Mouse (Mus musculus): ENCODE measurements around the gene Nxnl1. TPM values are rescaled to one million over a fixed set of nuclear protein-coding genes. Genes with fewer than 3 reads are reported as not detected.

The Nxnl1 gene
- polyA plus RNA-seq, 1 experiment from 2014 or later: not detected

Other genes with a start within 250 kb of the Nxnl1 start
- 106 and 108 TPM in 2 replicates for gene Use1, start 199.8 kb downstream of the Nxnl1 start, polyA plus RNA-seq (2014; fragmentation: Nextera tagmentation; extraction: Ambion mirVana)
- gene Ocel1, start 195.3 kb downstream of the Nxnl1 start, polyA plus RNA-seq (2014; fragmentation: Nextera tagmentation; extraction: Ambion mirVana): 3.8 TPM in 2 replicates
- 52.7 and 65.5 TPM in 2 replicates for gene Nr2f6, start 184.6 kb downstream of the Nxnl1 start, polyA plus RNA-seq (2014; fragmentation: Nextera tagmentation; extraction: Ambion mirVana)
- 8.6 and 9.6 TPM in 2 replicates for gene Ushbp1, start 170.8 kb downstream of the Nxnl1 start, polyA plus RNA-seq (2014; fragmentation: Nextera tagmentation; extraction: Ambion mirVana)
- gene Babam1, start 169.7 kb downstream of the Nxnl1 start, polyA plus RNA-seq (2014; fragmentation: Nextera tagmentation; extraction: Ambion mirVana): 92.2 and 94.2 TPM in 2 replicates
- 30.9 and 39.8 TPM in 2 replicates for gene Ankle1, start 160.6 kb downstream of the Nxnl1 start, polyA plus RNA-seq (2014; fragmentation: Nextera tagmentation; extraction: Ambion mirVana)
- 28.4 and 30.0 TPM in 2 replicates for gene Abhd8, start 102.9 kb downstream of the Nxnl1 start, polyA plus RNA-seq (2014; fragmentation: Nextera tagmentation; extraction: Ambion mirVana)
- gene Mrpl34, start 101.6 kb downstream of the Nxnl1 start, polyA plus RNA-seq (2014; fragmentation: Nextera tagmentation; extraction: Ambion mirVana): 139 and 154 TPM in 2 replicates
- gene Dda1, start 97.4 kb downstream of the Nxnl1 start, polyA plus RNA-seq (2014; fragmentation: Nextera tagmentation; extraction: Ambion mirVana): 94.8 and 98.9 TPM in 2 replicates
- 2.3 TPM in 2 replicates for gene Ano8, start 80.6 kb downstream of the Nxnl1 start, polyA plus RNA-seq (2014; fragmentation: Nextera tagmentation; extraction: Ambion mirVana)
- gene Gtpbp3, start 78.5 kb downstream of the Nxnl1 start, polyA plus RNA-seq (2014; fragmentation: Nextera tagmentation; extraction: Ambion mirVana): 7.1 and 7.2 TPM in 2 replicates
- 67.1 and 67.5 TPM in 2 replicates for gene Plvap, start 54.8 kb downstream of the Nxnl1 start, polyA plus RNA-seq (2014; fragmentation: Nextera tagmentation; extraction: Ambion mirVana)
- gene Ccdc194, start 40.9 kb downstream of the Nxnl1 start, polyA plus RNA-seq (2014; fragmentation: Nextera tagmentation; extraction: Ambion mirVana): 0.41 and 0.58 TPM in 2 replicates
- gene Bst2, start 29.1 kb downstream of the Nxnl1 start, polyA plus RNA-seq (2014; fragmentation: Nextera tagmentation; extraction: Ambion mirVana): 7.6 and 10.9 TPM in 2 replicates
- gene Mvb12a, start 23.7 kb downstream of the Nxnl1 start, polyA plus RNA-seq (2014; fragmentation: Nextera tagmentation; extraction: Ambion mirVana): 103 and 105 TPM in 2 replicates
- 1.4 and 1.9 TPM in 2 replicates for gene Tmem221, start 7.7 kb downstream of the Nxnl1 start, polyA plus RNA-seq (2014; fragmentation: Nextera tagmentation; extraction: Ambion mirVana)
- 28.2 and 29.4 TPM in 2 replicates for gene Slc27a1, start 2.3 kb upstream of the Nxnl1 start, polyA plus RNA-seq (2014; fragmentation: Nextera tagmentation; extraction: Ambion mirVana)
- 258 and 266 TPM in 2 replicates for gene Pgls, start 25.6 kb upstream of the Nxnl1 start, polyA plus RNA-seq (2014; fragmentation: Nextera tagmentation; extraction: Ambion mirVana)
- gene Fam129c, start 31.0 kb upstream of the Nxnl1 start, polyA plus RNA-seq (2014; fragmentation: Nextera tagmentation; extraction: Ambion mirVana): 3.4 and 4.5 TPM in 2 replicates
- gene Colgalt1, start 44.4 kb upstream of the Nxnl1 start, polyA plus RNA-seq (2014; fragmentation: Nextera tagmentation; extraction: Ambion mirVana): 87.6 and 89.1 TPM in 2 replicates
- gene Unc13a, start 105.2 kb upstream of the Nxnl1 start, polyA plus RNA-seq (2014; fragmentation: Nextera tagmentation; extraction: Ambion mirVana): 1.4 and 1.7 TPM in 2 replicates
- 5.4 and 6.0 TPM in 2 replicates for gene Jak3, start 109.7 kb upstream of the Nxnl1 start, polyA plus RNA-seq (2014; fragmentation: Nextera tagmentation; extraction: Ambion mirVana)
- 1.3 and 1.7 TPM in 2 replicates for gene Insl3, start 122.6 kb upstream of the Nxnl1 start, polyA plus RNA-seq (2014; fragmentation: Nextera tagmentation; extraction: Ambion mirVana)
- 4.7 and 5.4 TPM in 2 replicates for gene B3gnt3, start 135.2 kb upstream of the Nxnl1 start, polyA plus RNA-seq (2014; fragmentation: Nextera tagmentation; extraction: Ambion mirVana)
- gene Fcho1, start 159.1 kb upstream of the Nxnl1 start, polyA plus RNA-seq (2014; fragmentation: Nextera tagmentation; extraction: Ambion mirVana): 5.5 and 7.4 TPM in 2 replicates